Mouse (Mus musculus) small intestine, adult 2 months (tissue): ENCODE data around the gene Hltf.

Source experiments
- CTCF ChIP-seq: fragments of 200-500 bp; IDR thresholded peaks from 2 replicates; pipeline ENCODE4 v1.5.1; 2012; ENCODE audit warnings: low read depth, mild to moderate bottlenecking, control low read depth, inconsistent platforms, low read length, moderate library complexity, mixed read lengths; ENCODE audit not compliant: insufficient replicate concordance, insufficient read length; ENCODE audit errors: extremely low read depth
- POLR2A ChIP-seq: fragments of 200-500 bp; IDR thresholded peaks from 2 replicates; pipeline ENCODE4 v1.6.1; 2012; ENCODE audit warnings: low read depth, mild to moderate bottlenecking, control low read depth, inconsistent platforms, low read length, moderate library complexity

DNA sequence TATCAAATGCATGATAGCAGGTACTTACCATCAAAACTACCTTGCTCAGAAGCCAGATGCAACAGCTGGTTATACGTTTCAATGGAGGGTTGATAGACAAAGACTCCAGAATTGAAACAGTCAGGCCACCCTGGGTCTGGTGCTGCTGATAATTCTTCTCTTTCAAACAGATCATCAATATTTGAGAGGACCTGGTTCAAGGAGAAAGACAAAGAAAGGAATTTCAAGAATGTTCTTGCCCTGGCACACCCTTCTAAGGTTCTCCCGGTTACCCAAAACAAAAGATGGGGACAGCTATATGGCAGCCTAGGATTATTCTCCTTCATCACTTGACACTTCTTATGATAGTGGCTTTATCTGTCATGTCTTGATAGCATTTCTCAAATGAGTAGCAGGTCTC is 92.9 kb downstream of the Hltf start:
- TF ChIP-seq POLR2A (no peak), CTCF (no peak)
